Mouse (Mus musculus) midbrain, embryonic 16.5 days (tissue): Measurements from ENCODE around the gene Vmn2r29. TPM values are rescaled to one million over a fixed set of nuclear protein-coding genes. Genes with fewer than 3 reads are reported as not detected.

Experiments
- ATAC-seq: fragments of 200-750 bp; cut with Nextera tagmentation; 2 replicates; pipeline ENCODE4 v1.8.0; 2017; ENCODE audit warnings: moderate TSS enrichment
- H3K27ac ChIP-seq: fragments of 300-500 bp; sonication (generic); 2 replicates; pipeline ENCODE4 v1.5.1; 2014; ENCODE audit warnings: mild to moderate bottlenecking, low read length, mixed read lengths
- H3K27me3 ChIP-seq: fragments of 300-500 bp; sonication (generic); 2 replicates; pipeline ENCODE4 v1.6.1; 2014; ENCODE audit warnings: low read depth, low read length, mixed read lengths; ENCODE audit not compliant: control insufficient read depth, insufficient read depth
- H3K36me3 ChIP-seq: fragments of 300-500 bp; sonication (generic); 2 replicates; pipeline ENCODE4 v1.6.1; 2014; ENCODE audit warnings: mild to moderate bottlenecking, low read length, moderate library complexity, mixed read lengths; ENCODE audit not compliant: control insufficient read depth, insufficient read depth
- H3K4me1 ChIP-seq: fragments of 300-500 bp; sonication (generic); 2 replicates; pipeline ENCODE4 v1.6.1; 2014; ENCODE audit warnings: mild to moderate bottlenecking, low read length, mixed read lengths; ENCODE audit not compliant: control insufficient read depth, insufficient read depth
- H3K4me2 ChIP-seq: fragments of 300-500 bp; sonication (generic); 2 replicates; pipeline ENCODE4 v1.6.1; 2014; ENCODE audit warnings: mild to moderate bottlenecking, low read length, mixed read lengths
- H3K4me3 ChIP-seq: fragments of 300-500 bp; sonication (generic); 2 replicates; pipeline ENCODE4 v1.5.1; 2014; ENCODE audit warnings: low read depth, mild to moderate bottlenecking, low read length, moderate library complexity, mixed read lengths
- H3K9ac ChIP-seq: fragments of 300-500 bp; sonication (generic); 2 replicates; pipeline ENCODE4 v1.6.1; 2014; ENCODE audit warnings: low read depth, low read length, mixed read lengths
- H3K9me3 ChIP-seq: fragments of 300-500 bp; sonication (generic); replicated peaks from 2 replicates; pipeline ENCODE4 v1.6.1; 2014; ENCODE audit warnings: mild to moderate bottlenecking, low read length, mixed read lengths; ENCODE audit not compliant: control insufficient read depth, poor library complexity, severe bottlenecking
- WGBS: fragments of 180-500 bp; shearing (Covaris S2); extraction: QIAGEN DNeasy Blood & Tissue Kit; methylation state at CpG from one replicate; pipeline ENCODE4 v1.1.7; 2014; 5-methylcytosine and 5-hydroxymethylcytosine counted together
- polyA plus RNA-seq: library from polyadenylated mRNA; unstranded; fragments of >200 nt; fragmentation: Nextera tagmentation; extraction: Ambion mirVana; gene quantifications from 2 replicates; pipeline ENCODE4 v1.2.1, GENCODE M21; 2015

Vmn2r29 gene
- polyA plus RNA-seq, 1 experiment from 2014 or later = 1.7 TPM

- 0 out of 2 replicates have a peak, but pooled peaks cover 2% of the 10 kb centered on the region for H3K4me1 ChIP-seq
- WGBS = 94% methylated on average over 1 of the region's 1 CpGs
- no peak overlapping the region for H3K4me3 ChIP-seq
- no peaks in the 10 kb centered on the region for H3K9me3 ChIP-seq
- ATAC-seq = no peak
- no peak overlapping the region for H3K27ac ChIP-seq
- H3K4me2 ChIP-seq = no peak overlapping the region
- no peak overlapping the region for H3K9ac ChIP-seq
- H3K36me3 ChIP-seq = peaks cover 20% of the 10 kb centered on the region
- H3K27me3 ChIP-seq = no peaks in the 10 kb centered on the region
Measured at GRCm38 (mm10) chr7:7185897-7186296, 61.2 kb downstream of the Vmn2r29 start.

Other genes starting within 250 kb of the Vmn2r29 start
- 24.0 and 24.3 TPM in 2 replicates for gene Zfp954, start 125.8 kb downstream of the Vmn2r29 start, polyA plus RNA-seq
- 17.5 and 18.2 TPM in 2 replicates for gene Zfp773, start 110.6 kb downstream of the Vmn2r29 start, polyA plus RNA-seq
- gene Zfp418, start 76.0 kb downstream of the Vmn2r29 start, polyA plus RNA-seq = 3.5 TPM in 2 replicates
- gene Zfp772, start 37.3 kb downstream of the Vmn2r29 start, polyA plus RNA-seq = 9.8 and 10.6 TPM in 2 replicates
- 13.8 and 16.3 TPM in 2 replicates for gene Gm45844, start 31.0 kb upstream of the Vmn2r29 start, polyA plus RNA-seq
- 221 and 229 TPM in 2 replicates for gene Clcn4, start 53.5 kb upstream of the Vmn2r29 start, polyA plus RNA-seq
- gene Vmn2r30, start 90.3 kb upstream of the Vmn2r29 start, polyA plus RNA-seq = not detected in 2 replicates
- not detected in 2 replicates for gene Gm45783, start 127.2 kb upstream of the Vmn2r29 start, polyA plus RNA-seq
- not detected in 2 replicates for gene Vmn2r31, start 152.4 kb upstream of the Vmn2r29 start, polyA plus RNA-seq
- not detected in 2 replicates for gene Vmn2r32, start 232.7 kb upstream of the Vmn2r29 start, polyA plus RNA-seq